Mouse (Mus musculus): ENCODE measurements around the gene Cdc42bpg.

- no peak for TF ChIP-seq CTCF (IDR thresholded peaks at IDR 0.05; ENCODE audit: borderline replicate concordance, insufficient read depth, low read depth, low read length)
- TF ChIP-seq POLR2A (IDR thresholded peaks at IDR 0.05; ENCODE audit: borderline replicate concordance, insufficient read depth, low read length), result no peak
Measured at GRCm38 (mm10) chr19:6351431-6352106, 45.3 kb downstream of the Cdc42bpg start.

Data from cerebellum, adult 2 months (tissue).